Mouse (Mus musculus) c-Kit-positive CD71-positive TER-119-positive erythroid progenitor cells, embryonic 14.5 days (primary cell): Measurements from ENCODE around the gene Thada.
A peak's percentile ranks its signal among the peaks of the same experiment; 100 is the strongest.

Source experiments
- DNase-seq: peaks from one replicate; pipeline ENCODE4 v3.0.0-alpha.2; 2013; ENCODE audit warnings: low spot score

Gene Thada

GRCm38 (mm10) chr17:84185581-84186450 is 280.2 kb downstream of the Thada start:
- DNase-seq = peak; percentile 62

DNA sequence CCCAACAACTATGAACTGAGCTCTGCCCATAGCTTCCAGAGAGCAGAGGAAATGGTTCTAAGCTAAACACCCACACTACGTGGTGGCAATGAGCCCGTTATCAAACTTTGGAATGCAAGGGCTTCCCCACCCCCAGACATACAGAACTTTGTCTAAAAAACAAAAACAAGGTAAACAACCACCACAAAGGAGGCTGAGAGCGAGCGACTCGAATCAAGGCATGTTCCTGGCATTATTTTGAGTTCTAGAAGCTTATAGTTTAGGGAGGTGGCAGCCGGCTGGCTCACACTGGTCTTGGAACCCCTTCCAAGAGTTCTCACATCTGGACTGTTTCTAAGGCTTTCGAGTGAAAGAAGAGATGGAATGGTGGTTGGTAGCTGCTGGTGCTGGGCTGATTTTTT is 281.0 kb downstream of the Thada start:
- DNase-seq = peak; percentile 61

DNA sequence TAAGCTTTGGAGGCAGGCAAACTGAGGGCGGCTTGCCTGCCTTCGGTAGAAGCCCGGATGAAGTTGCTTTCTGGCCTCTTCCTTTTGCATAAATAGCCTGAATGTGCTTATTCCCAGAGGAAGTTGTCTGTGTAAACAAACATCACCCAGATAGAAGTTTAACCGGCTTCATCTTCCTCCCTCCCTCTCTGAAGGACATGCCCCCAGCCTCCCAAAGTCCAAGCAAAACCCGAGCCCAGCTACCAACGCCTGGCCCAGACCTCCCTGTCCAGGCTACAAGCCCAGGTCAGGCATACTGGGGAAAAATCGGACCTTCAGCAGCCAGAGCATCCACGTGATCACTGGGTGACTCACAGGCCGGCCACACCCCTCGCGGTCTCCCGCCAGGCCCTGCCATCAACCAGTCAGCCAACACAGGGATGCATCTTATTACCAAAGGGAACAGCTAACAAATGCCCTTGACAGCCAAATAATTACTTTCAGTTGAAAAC is 282.7 kb downstream of the Thada start:
- peak; percentile 87 for DNase-seq

DNA sequence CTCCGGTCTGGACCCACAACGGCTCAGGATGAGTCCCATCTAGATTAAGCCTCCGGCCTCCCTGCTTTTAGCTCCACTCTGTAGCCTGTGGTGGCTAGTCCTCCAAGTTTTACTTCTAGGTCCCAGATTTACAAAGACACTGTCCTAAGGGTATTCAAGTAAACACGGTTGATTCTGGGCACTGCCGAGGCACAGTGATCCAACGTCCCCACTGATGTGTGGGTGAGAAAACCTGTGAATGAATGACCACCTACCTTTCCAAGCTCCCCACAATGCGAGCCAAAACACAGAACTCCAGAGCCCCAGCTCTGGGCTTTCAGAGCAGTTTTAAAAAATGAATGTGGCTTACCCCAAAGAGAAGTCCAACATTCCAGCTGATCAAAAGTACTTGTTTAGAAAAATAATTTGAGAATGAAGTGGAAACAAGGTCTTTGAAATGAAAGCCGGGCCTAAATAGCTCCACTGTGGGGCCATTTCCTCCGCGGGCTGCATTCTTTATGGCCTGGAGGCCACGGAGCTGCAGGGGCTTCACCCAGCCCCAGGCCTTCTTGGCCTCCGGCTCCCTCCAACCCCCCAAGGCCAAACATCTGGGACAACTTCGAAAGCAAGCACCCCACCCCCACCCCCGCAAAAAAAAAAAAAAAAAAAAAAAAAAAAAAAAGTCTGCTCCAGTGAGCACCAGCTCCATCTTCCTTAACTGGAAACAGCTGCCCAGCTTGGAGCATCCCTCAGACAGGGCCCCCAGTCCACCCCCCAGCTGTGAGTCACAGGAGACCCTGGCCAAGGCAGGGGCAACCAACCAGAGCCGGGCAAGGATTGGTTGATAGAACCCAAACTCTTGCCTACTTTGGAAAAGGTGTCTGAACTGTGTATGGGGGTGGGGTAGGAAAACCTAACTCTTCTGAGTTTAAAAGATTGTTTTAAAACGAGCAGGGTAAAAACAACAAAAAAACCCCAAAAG is 283.4 kb downstream of the Thada start:
- DNase-seq = peak; percentile 33

DNA sequence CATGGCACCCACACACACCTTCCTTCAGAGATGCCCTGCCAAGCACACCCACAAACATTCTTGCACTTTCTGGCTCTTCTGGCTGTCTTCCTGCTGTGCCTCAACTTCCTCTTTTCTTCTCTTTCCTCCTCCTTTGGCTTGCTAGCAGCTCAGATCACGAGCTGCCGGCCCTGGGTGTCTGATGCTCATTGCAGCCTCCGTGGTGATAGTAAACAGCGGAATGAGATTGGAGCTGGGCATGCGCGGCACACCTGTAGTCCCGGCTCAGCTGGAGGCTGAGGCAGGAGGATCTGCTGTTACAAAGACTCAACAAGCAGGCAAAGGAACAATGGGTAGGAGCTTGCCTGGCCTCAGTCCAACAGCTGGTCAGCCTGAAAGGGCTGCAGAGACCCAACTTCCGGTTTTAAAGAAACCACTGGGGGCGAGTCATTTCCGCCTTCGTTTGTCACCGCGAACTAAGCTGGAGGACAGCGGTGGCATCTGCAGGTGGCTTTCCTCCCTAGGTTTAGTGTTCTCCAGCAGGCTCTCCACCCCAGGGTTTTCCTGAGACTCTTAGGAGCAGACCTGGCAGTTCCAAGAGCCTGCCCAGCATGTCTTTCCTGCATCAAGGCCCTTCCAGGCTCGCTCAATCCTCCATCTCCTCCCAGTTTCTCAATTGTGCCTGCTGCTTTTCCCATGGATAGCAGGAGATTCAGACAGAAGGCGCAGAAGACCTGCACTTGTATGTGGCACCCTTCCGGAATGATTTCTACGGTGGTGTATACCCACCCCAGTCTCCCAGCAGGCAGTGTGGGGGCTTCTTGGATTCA is 284.3 kb downstream of the Thada start:
- peak; percentile 56 for DNase-seq

GRCm38 (mm10) chr17:84180715-84181501 is 285.1 kb downstream of the Thada start:
- peak; percentile 44 for DNase-seq

- DNase-seq = no peak
These were observed 286.0 kb downstream of the Thada start for GRCm38 (mm10) chr17:84179973-84180365.

DNA sequence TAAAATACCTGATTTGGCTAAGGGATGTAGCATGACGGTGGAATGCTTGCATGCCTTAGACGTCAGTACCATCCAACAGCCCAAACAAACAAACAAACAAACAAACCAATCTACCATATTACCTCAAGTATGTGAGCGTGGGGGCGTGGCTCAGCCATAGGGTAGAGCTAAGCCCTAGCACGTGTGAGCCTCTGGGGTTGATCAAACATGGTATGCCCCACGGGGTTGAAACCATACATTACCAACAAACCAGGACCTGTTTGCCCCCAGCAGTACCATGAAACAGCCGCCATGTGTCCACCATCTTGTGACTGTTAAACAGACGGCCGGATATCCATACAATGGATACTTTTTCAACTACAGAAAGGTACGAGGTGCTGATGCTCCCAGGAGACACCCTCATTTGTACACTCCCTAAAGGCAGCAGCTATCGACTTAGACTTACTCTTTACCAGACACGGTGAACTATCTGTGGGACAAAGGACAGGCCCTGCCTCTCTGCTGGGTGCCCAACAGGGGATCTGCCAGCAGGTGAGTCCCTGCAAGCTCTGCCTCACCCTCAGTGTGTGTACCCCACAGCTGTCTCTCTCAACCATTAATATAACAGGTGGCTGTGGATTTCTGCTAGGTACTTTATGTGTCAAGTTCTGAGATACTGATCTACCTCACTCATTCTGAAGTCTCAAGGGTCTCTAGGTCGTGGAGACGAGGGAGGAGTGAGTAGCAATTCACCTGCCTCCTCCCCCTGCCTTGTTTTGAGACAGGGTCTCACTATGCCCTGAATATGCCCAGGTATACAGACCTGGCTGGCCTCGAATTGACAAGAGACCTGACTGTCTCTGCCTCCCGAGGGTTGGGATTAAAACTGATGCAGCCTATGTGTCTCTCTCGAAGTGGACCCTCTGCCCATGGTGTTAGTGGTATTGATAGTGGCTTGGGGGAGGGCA is 286.7 kb downstream of the Thada start:
- DNase-seq = no peak

- DNase-seq = no peak
These were observed 288.5 kb downstream of the Thada start for GRCm38 (mm10) chr17:84177481-84177880.

- DNase-seq = no peak
These were observed 289.6 kb downstream of the Thada start for GRCm38 (mm10) chr17:84176446-84176845.

- no peak for DNase-seq
These were observed 290.8 kb downstream of the Thada start for GRCm38 (mm10) chr17:84175196-84175595.

GRCm38 (mm10) chr17:84167377-84167776 is 298.6 kb downstream of the Thada start:
- no peak for DNase-seq

GRCm38 (mm10) chr17:84166135-84166860 is 299.7 kb downstream of the Thada start:
- no peak for DNase-seq

DNA sequence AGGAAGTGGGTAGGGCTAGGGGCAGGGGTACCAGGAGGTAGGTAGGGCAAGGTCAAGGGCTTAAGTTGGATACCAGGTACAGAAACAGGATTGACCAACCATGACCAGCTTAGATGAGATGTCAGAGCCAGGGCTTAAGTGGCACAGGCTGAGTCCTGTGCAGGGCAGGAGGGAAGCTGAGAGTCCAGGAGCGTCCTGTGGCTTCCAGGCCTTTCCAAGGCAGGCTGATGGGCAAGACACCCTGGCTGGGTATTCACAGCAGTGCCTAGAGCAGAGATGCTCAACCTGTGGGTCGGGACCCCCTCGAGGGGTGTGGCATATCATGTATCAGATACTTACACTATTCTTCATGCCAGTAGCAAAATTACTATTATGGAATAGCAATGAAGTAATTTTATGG is 300.3 kb downstream of the Thada start:
- DNase-seq = no peak

GRCm38 (mm10) chr17:84164146-84164545 is 301.9 kb downstream of the Thada start:
- no peak for DNase-seq

DNA sequence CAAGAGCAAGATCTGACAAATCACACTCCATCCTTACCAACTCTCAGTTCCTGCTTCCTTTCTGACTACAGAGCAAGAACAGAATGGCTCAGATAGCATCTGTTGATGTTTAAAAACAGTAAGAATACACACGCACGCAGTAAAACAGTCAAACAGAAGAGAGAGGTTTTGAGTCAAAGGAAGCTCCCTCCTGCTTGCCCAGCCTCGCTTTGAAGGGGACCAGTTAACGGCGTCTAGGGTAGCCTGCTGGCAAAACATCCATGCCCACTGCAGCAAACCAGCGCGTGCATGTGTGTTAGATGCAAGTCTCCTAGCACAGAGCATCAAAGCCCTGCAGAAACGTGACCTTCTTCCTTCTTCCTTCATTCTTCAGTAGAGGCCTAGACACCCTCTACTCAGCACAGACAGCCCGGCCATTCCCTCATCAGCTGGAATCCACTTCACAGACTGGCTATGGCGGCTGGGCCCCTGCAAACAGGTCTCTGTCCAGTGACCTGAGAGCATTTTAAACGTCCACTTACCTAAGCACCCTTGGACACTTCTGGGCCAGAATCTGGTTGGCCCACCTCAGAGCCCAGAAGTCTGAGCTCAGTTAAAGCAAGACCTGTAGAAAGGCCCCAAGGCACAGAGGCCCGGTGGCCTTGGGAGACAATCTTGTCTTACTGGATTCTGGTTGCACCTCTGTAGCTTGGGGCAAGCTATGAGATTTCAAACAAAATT is 302.8 kb downstream of the Thada start:
- DNase-seq = no peak

DNA sequence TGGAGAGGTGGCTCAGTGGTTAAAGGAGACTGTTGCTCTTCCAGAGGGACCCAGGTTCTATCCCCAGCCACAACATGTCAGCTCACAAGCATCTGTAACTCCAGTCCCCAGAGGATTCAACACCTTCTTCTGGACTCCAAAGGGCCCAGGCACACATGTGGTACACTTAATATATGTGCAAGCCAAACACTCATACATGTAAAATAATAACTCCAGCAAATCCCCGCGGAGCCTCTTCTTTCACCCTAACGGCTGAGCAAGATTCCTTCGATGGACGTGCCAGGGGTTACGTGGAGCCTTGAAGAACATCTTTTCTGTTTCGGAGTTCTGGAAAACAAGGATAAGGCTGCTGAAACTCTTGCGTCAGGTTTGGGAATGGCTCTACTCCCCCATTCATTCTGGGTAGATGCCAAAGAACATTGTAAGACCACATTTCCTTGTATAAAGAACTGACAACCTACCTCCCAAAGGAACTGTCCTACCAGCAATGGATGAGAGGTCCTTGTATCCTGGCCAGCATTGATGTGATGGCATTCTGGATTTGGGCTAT is 303.7 kb downstream of the Thada start:
- no peak for DNase-seq

- no peak for DNase-seq
These were observed 304.7 kb downstream of the Thada start for GRCm38 (mm10) chr17:84161231-84161854.
